21 mouse cellular contexts compared by ENCODE assay signal in genomic region chr14:77319396-77319795, GRCm38 (mm10).
"Had no signal": no experiment of that assay in that cellular context is flagged by ENCODE, and none has a peak within 500 bp of the region (broad histone marks: within the 10 kb centered on the region; RNA-seq: fewer than 3 reads in every experiment).

No protein-coding gene starts in this region.

- H3K4me2 ChIP-seq: limb, embryonic 12.5 days; limb, embryonic 15.5 days; liver, embryonic 12.5 days; liver, embryonic 15.5 days; lung, embryonic 14.5 days; midbrain, embryonic 12.5 days; midbrain, embryonic 15.5 days; neural tube, embryonic 12.5 days; neural tube, embryonic 15.5 days had no signal

- H3K27ac ChIP-seq: kidney, postnatal 0 days; limb, embryonic 12.5 days; limb, embryonic 15.5 days; liver, embryonic 12.5 days; liver, embryonic 15.5 days; macrophage; midbrain, embryonic 12.5 days; midbrain, embryonic 15.5 days; neural tube, embryonic 12.5 days; neural tube, embryonic 15.5 days; stomach, postnatal 0 days had no signal

- DNase-seq: kidney, adult 2 months; kidney, postnatal 25 days; left cerebral cortex, postnatal 4 days; lung, embryonic 14.5 days; right cerebral cortex, adult 18-20 months; right cerebral cortex, postnatal 14 days; right cerebral cortex, postnatal 4 days; thymus, adult 2 months; thymus, postnatal 14 days; thymus, postnatal 4 days had no signal

- H3K4me1 ChIP-seq: limb, embryonic 12.5 days; limb, embryonic 15.5 days; liver, embryonic 12.5 days; liver, embryonic 15.5 days; midbrain, embryonic 12.5 days; midbrain, embryonic 15.5 days; neural tube, embryonic 12.5 days; neural tube, embryonic 15.5 days had no signal

- ATAC-seq: liver, embryonic 12.5 days; midbrain, embryonic 15.5 days had no signal

- H3K36me3 ChIP-seq: limb, embryonic 12.5 days; limb, embryonic 15.5 days; liver, embryonic 12.5 days; liver, embryonic 15.5 days; midbrain, embryonic 12.5 days; midbrain, embryonic 15.5 days; neural tube, embryonic 12.5 days; neural tube, embryonic 15.5 days had no signal

- H3K9me3 ChIP-seq: limb, embryonic 12.5 days; limb, embryonic 15.5 days; liver, embryonic 12.5 days; liver, embryonic 15.5 days; midbrain, embryonic 12.5 days; midbrain, embryonic 15.5 days; neural tube, embryonic 12.5 days; neural tube, embryonic 15.5 days had no signal

- H3K4me3 ChIP-seq: limb, embryonic 12.5 days; limb, embryonic 15.5 days; liver, embryonic 12.5 days; liver, embryonic 15.5 days; midbrain, embryonic 12.5 days; midbrain, embryonic 15.5 days; neural tube, embryonic 12.5 days; neural tube, embryonic 15.5 days had no signal

- H3K9ac ChIP-seq: limb, embryonic 12.5 days; limb, embryonic 15.5 days; liver, embryonic 12.5 days; liver, embryonic 15.5 days; lung, embryonic 14.5 days; midbrain, embryonic 12.5 days; midbrain, embryonic 15.5 days; neural tube, embryonic 12.5 days; neural tube, embryonic 15.5 days had no signal

- H3K27me3 ChIP-seq: limb, embryonic 12.5 days; limb, embryonic 15.5 days; liver, embryonic 12.5 days; liver, embryonic 15.5 days; midbrain, embryonic 12.5 days; midbrain, embryonic 15.5 days; neural tube, embryonic 12.5 days; neural tube, embryonic 15.5 days had no signal
